29 mouse cellular contexts compared by ENCODE assay signal in the genomic region with DNA sequence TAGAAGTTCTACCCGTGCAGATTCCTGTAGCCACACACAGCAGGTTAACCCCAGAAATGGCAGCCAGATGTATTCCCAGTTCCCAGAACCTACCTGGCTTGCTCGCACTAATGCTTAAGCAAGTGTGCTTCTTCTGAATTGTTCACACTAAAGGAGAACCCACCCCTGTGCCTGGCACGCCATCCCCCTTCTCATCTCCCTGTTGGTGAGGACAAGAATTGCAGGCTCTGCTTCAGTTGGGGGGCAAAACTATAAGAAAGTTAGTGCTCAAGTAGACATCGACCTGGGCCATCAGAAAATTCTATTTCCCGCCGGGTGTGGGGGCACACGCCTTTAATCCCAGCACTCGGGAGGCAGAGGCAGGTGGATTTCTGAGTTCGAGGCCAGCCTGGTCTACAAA. TPM values are rescaled to one million over a fixed set of nuclear protein-coding genes. Genes with fewer than 3 reads are reported as not detected.
A peak's percentile ranks its signal among the peaks of the same experiment; 100 is the strongest.
DNase-seq lines count a peak whose midpoint lies in the region; ATAC-seq and TF ChIP-seq lines count a peak whose summit lies in the region.
"Had no signal": no experiment of that assay in that cellular context is flagged by ENCODE, and none has a peak within 500 bp of the region (broad histone marks: within the 10 kb centered on the region; RNA-seq: fewer than 3 reads in every experiment).

No protein-coding gene starts in this region.

- WGBS in liver, postnatal 0 days (ENCODE audit: insufficient replicate concordance) = 77% methylated on average over 8 of the region's 9 CpGs
- WGBS in bone marrow, adult 2 months = 78% methylated on average over 9 of the region's 9 CpGs

- no peak for TF ChIP-seq EP300 in liver, postnatal 0 days (IDR thresholded peaks at IDR 0.05; ENCODE audit: low read depth)

- no peak for TF ChIP-seq POLR2A in bone marrow, adult 2 months (IDR thresholded peaks at IDR 0.05; ENCODE audit: borderline replicate concordance, control insufficient read depth, low read depth, low read length)

- TF ChIP-seq CTCF in liver, postnatal 0 days (IDR thresholded peaks at IDR 0.05; ENCODE audit: low read depth) = 0 out of 2 replicates have a peak, but pooled peaks have one; percentile 23
- TF ChIP-seq CTCF in bone marrow, adult 2 months (IDR thresholded peaks at IDR 0.05; ENCODE audit: control insufficient read depth, insufficient read depth, low read length) = 0 out of 2 replicates have a peak, but pooled peaks have one; percentile 7

- peaks cover 5% of the 10 kb centered on the region for H3K4me1 ChIP-seq in liver, postnatal 0 days (ENCODE audit: insufficient read depth)
- no peaks in the 10 kb centered on the region for H3K4me1 ChIP-seq in bone marrow, adult 2 months (ENCODE audit: control insufficient read depth, insufficient read depth, low read length)
- H3K4me1 ChIP-seq: intestine, embryonic 15.5 days; limb, embryonic 12.5 days had no signal

- H3K4me2 ChIP-seq in liver, postnatal 0 days (ENCODE audit: low read depth, low read length) = no peak overlapping the region
- H3K4me2 ChIP-seq: intestine, embryonic 15.5 days; limb, embryonic 12.5 days; liver, embryonic 11.5 days had no signal

- ATAC-seq in liver, postnatal 0 days = no peak
- ATAC-seq: forebrain, embryonic 14.5 days; hindbrain, embryonic 16.5 days; intestine, embryonic 15.5 days; midbrain, embryonic 16.5 days had no signal

- H3K36me3 ChIP-seq in liver, postnatal 0 days (replicated peaks; ENCODE audit: insufficient read depth, low read length) = no peaks in the 10 kb centered on the region
- H3K36me3 ChIP-seq: hindbrain, embryonic 10.5 days; intestine, embryonic 15.5 days; limb, embryonic 12.5 days; midbrain, embryonic 10.5 days had no signal

- no peaks in the 10 kb centered on the region for H3K27me3 ChIP-seq in liver, postnatal 0 days (ENCODE audit: insufficient read depth, low read length)
- H3K27me3 ChIP-seq: intestine, embryonic 15.5 days; limb, embryonic 12.5 days had no signal

- H3K4me3 ChIP-seq in liver, postnatal 0 days (ENCODE audit: low read depth, low read length) = no peak overlapping the region
- H3K4me3 ChIP-seq in bone marrow, adult 2 months (replicated peaks; ENCODE audit: control insufficient read depth, low read depth, low read length) = no peak overlapping the region
- H3K4me3 ChIP-seq: hindbrain, embryonic 10.5 days; intestine, embryonic 15.5 days; limb, embryonic 12.5 days; midbrain, embryonic 10.5 days had no signal

- DNase-seq in liver, postnatal 0 days = no peak
- no peak for DNase-seq in liver
- peak; percentile 53 for DNase-seq in thymus, postnatal 4 days
- DNase-seq in thymus, postnatal 36 days = no peak
- DNase-seq in urinary bladder, postnatal 14 days (ENCODE audit: low spot score) = no peak
- no peak for DNase-seq in spleen, adult 12 weeks (ENCODE audit: low spot score)
- DNase-seq: adrenal gland, postnatal 25 days; B cell, adult 2 months; cerebellum, adult 8-10 months; cerebellum, postnatal 25 days; gastrocnemius, postnatal 14 days; heart, postnatal 14 days; kidney, adult 2 months; right cerebral cortex, adult 18-20 months; thymus, adult 2 months had no signal

- no peak overlapping the region for H3K9ac ChIP-seq in liver, postnatal 0 days (replicated peaks)
- H3K9ac ChIP-seq: intestine, embryonic 15.5 days; limb, embryonic 12.5 days had no signal

- H3K27ac ChIP-seq in liver, postnatal 0 days (ENCODE audit: low read depth) = no peak overlapping the region
- no peak overlapping the region for H3K27ac ChIP-seq in bone marrow, adult 2 months (ENCODE audit: control insufficient read depth, insufficient read depth, low read depth, low read length, poor library complexity)
- H3K27ac ChIP-seq: hindbrain, embryonic 10.5 days; intestine, embryonic 15.5 days; limb, embryonic 12.5 days; midbrain, embryonic 10.5 days; stomach, postnatal 0 days had no signal

- H3K9me3 ChIP-seq in liver, postnatal 0 days (ENCODE audit: low read length) = no peaks in the 10 kb centered on the region
- H3K9me3 ChIP-seq: hindbrain, embryonic 10.5 days; intestine, embryonic 15.5 days; limb, embryonic 12.5 days; midbrain, embryonic 10.5 days had no signal

RNA-seq across cellular contexts. Expression of a gene that starts 23.5 kb away (rescaled TPM):
- 64.4 and 68.0 TPM in 2 replicates for polyA plus RNA-seq in liver, postnatal 0 days (2015; fragmentation: Nextera tagmentation; extraction: Ambion mirVana)
- polyA plus RNA-seq in bone marrow, adult 2 months (2011; ENCODE audit: insufficient read depth, insufficient read length, low replicate concordance, missing spikeins) = 58.4 and 65.7 TPM in 2 replicates

RNA-seq across cellular contexts. Expression of a gene that starts 36.0 kb away (rescaled TPM):
- polyA plus RNA-seq in liver, postnatal 0 days (2015; fragmentation: Nextera tagmentation; extraction: Ambion mirVana) = 36.0 and 36.8 TPM in 2 replicates
- 40.8 and 121 TPM in 2 replicates for polyA plus RNA-seq in bone marrow, adult 2 months (2011; ENCODE audit: insufficient read depth, insufficient read length, low replicate concordance, missing spikeins)

RNA-seq across cellular contexts. Expression of a gene that starts 36.1 kb away (rescaled TPM):
- not detected in 2 replicates for polyA plus RNA-seq in liver, postnatal 0 days (2015; fragmentation: Nextera tagmentation; extraction: Ambion mirVana)
- polyA plus RNA-seq in bone marrow, adult 2 months (2011; ENCODE audit: insufficient read depth, insufficient read length, low replicate concordance, missing spikeins) = 0.32 TPM in 1 of 2 replicates, not detected in the other
- polyA plus RNA-seq: liver, embryonic 16.5 days; midbrain, embryonic 10.5 days had no signal

RNA-seq across cellular contexts. Expression of a gene that starts 40.9 kb away (rescaled TPM):
- polyA plus RNA-seq in liver, postnatal 0 days (2015; fragmentation: Nextera tagmentation; extraction: Ambion mirVana) = 0.31 and 0.43 TPM in 2 replicates
- polyA plus RNA-seq in bone marrow, adult 2 months (2011; ENCODE audit: insufficient read depth, insufficient read length, low replicate concordance, missing spikeins) = 3.4 and 3.7 TPM in 2 replicates
- polyA plus RNA-seq: heart, embryonic 14.5 days; large intestine, adult 2 months; spleen, adult 2 months; thymus, adult 2 months had no signal

RNA-seq across cellular contexts. Expression of a gene that starts 41.6 kb away (rescaled TPM):
- 36.3 and 37.5 TPM in 2 replicates for polyA plus RNA-seq in liver, postnatal 0 days (2015; fragmentation: Nextera tagmentation; extraction: Ambion mirVana)
- polyA plus RNA-seq in bone marrow, adult 2 months (2011; ENCODE audit: insufficient read depth, insufficient read length, low replicate concordance, missing spikeins) = 62.1 and 83.9 TPM in 2 replicates
